Mouse (Mus musculus) urinary bladder, postnatal 36 days (tissue): ENCODE measurements at regions not wholly inside any gene's neighbourhood (a gene's known extent, or its start where the extent isn't known, plus 50 kb on each side); places are given as distances from the start of the nearest gene placed in this dataset.

Experiments
- DNase-seq, 2 experiments: peaks; one replicate each; pipeline ENCODE4 v3.0.0; 2022; ENCODE audit warnings: low spot score in 2 of 2, mixed read lengths in 1 of 2

- no peak for DNase-seq
These were observed 77.2 kb downstream of the Gm10604 start for GRCm38 (mm10) chr4:11903861-11904260.

GRCm38 (mm10) chr4:11903401-11903800, 77.7 kb downstream of the Gm10604 start:
- no peak for DNase-seq

GRCm38 (mm10) chr4:11899979-11900624, 81.0 kb downstream of the Gm10604 start:
- DNase-seq: no peak

GRCm38 (mm10) chr4:11897231-11897630, 83.8 kb downstream of the Gm10604 start:
- no peak for DNase-seq

- DNase-seq: peak in 1 of 2 experiments; percentile 36
These were observed 84.9 kb downstream of the Gm10604 start for GRCm38 (mm10) chr4:11895857-11896825.

GRCm38 (mm10) chr4:11893560-11894205, 87.4 kb downstream of the Gm10604 start:
- no peak for DNase-seq

- peak in 1 of 2 experiments; percentile 13 for DNase-seq
These were observed 91.9 kb downstream of the Gm10604 start for GRCm38 (mm10) chr4:11889039-11889600.

- DNase-seq: no peak
These were observed 93.7 kb downstream of the Gm10604 start for GRCm38 (mm10) chr4:11887377-11887776.

- DNase-seq: no peak
These were observed 95.6 kb downstream of the Gm10604 start for GRCm38 (mm10) chr4:11885499-11885898.

GRCm38 (mm10) chr4:11884818-11885217, 96.2 kb downstream of the Gm10604 start:
- DNase-seq: no peak

- DNase-seq: no peak
These were observed 97.8 kb downstream of the Gm10604 start for GRCm38 (mm10) chr4:11883295-11883694.

- DNase-seq: no peak
These were observed 98.4 kb downstream of the Gm10604 start for GRCm38 (mm10) chr4:11882666-11883065.

- no peak for DNase-seq
These were observed 102.4 kb downstream of the Gm10604 start for GRCm38 (mm10) chr4:11878638-11879037.

GRCm38 (mm10) chr4:11877945-11878344, 103.1 kb downstream of the Gm10604 start:
- DNase-seq: no peak

GRCm38 (mm10) chr4:11876009-11876408, 105.1 kb downstream of the Gm10604 start:
- DNase-seq: no peak

GRCm38 (mm10) chr4:11874586-11875264, 106.3 kb downstream of the Gm10604 start:
- DNase-seq: no peak

GRCm38 (mm10) chr4:11872036-11872435, 109.0 kb downstream of the Gm10604 start:
- no peak for DNase-seq

- DNase-seq: no peak
These were observed 111.3 kb downstream of the Gm10604 start for GRCm38 (mm10) chr4:11869721-11870120.

- no peak for DNase-seq
These were observed 112.5 kb downstream of the Gm10604 start for GRCm38 (mm10) chr4:11868565-11868964.
